14 mouse cellular contexts compared by ENCODE assay signal in the genomic region with DNA sequence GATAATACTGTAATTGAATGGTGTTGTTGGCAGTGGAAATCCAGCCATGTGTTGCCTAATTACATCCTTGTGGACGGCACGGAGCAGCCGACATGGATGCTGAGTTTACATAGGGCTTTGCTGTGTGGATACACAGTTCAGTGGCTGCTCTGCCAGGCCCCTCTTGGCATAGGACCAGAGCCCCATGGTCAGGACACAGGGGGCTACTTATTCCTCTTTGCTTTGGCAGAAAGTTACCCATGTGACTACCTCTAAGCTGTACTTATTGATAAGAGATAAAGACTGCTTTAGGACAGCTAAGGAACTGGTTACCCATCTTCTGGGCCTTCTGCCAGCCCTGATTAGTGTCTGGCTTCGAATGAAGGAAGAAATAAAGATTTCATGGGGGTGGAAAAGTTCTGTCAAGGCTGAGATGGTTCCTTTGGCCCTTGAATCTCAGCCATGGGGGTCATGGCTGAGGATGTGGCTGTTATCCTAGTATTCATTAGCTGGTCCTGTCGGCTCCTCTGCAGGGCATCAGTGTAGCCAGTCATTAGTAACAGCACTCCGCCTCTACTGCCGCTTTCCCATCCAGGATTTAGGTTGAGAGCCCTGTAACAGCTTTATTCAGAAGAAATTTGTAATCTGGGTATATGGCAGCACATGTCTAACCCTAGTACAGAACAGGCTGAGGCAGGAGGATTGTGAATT. TPM values are rescaled to one million over a fixed set of nuclear protein-coding genes. Genes with fewer than 3 reads are reported as not detected.
DNase-seq lines count a peak whose midpoint lies in the region; ATAC-seq lines count a peak whose summit lies in the region.
"Had no signal": no experiment of that assay in that cellular context is flagged by ENCODE, and none has a peak within 500 bp of the region (broad histone marks: within the 10 kb centered on the region; RNA-seq: fewer than 3 reads in every experiment).

No protein-coding gene starts in this region.

- H3K36me3 ChIP-seq in hindbrain, embryonic 15.5 days = no peaks in the 10 kb centered on the region
- H3K36me3 ChIP-seq in hindbrain, embryonic 12.5 days = no peaks in the 10 kb centered on the region
- no peaks in the 10 kb centered on the region for H3K36me3 ChIP-seq in hindbrain, embryonic 16.5 days (ENCODE audit: control insufficient read depth, insufficient read depth, low read length)
- no peaks in the 10 kb centered on the region for H3K36me3 ChIP-seq in neural tube, embryonic 15.5 days
- H3K36me3 ChIP-seq: neural tube, embryonic 12.5 days had no signal

- H3K9me3 ChIP-seq in hindbrain, embryonic 15.5 days = no peaks in the 10 kb centered on the region
- H3K9me3 ChIP-seq in hindbrain, embryonic 12.5 days (replicated peaks) = peaks cover 5% of the 10 kb centered on the region; the same call in 1 of the 2 replicates
- H3K9me3 ChIP-seq in hindbrain, embryonic 16.5 days (ENCODE audit: control insufficient read depth, low read length) = no peaks in the 10 kb centered on the region
- no peaks in the 10 kb centered on the region for H3K9me3 ChIP-seq in neural tube, embryonic 15.5 days (replicated peaks)
- H3K9me3 ChIP-seq: neural tube, embryonic 12.5 days had no signal

- peak; percentile 43 for DNase-seq in ovary, adult 18-20 months (ENCODE audit: low spot score)
- no peak for DNase-seq in ovary, postnatal 10 days (ENCODE audit: low spot score)
- DNase-seq in spleen, adult 12 weeks (ENCODE audit: low spot score) = no peak
- DNase-seq: cerebellum, postnatal 25 days; heart, adult 18-20 months; kidney, postnatal 4 days; lung, postnatal 4 days had no signal

- H3K4me3 ChIP-seq in hindbrain, embryonic 15.5 days = no peak overlapping the region
- H3K4me3 ChIP-seq in hindbrain, embryonic 12.5 days = no peak overlapping the region
- H3K4me3 ChIP-seq in hindbrain, embryonic 16.5 days (ENCODE audit: low read length) = no peak overlapping the region
- no peak overlapping the region for H3K4me3 ChIP-seq in neural tube, embryonic 15.5 days (replicated peaks)
- H3K4me3 ChIP-seq: neural tube, embryonic 12.5 days had no signal

- no peak overlapping the region for H3K9ac ChIP-seq in hindbrain, embryonic 15.5 days
- H3K9ac ChIP-seq in hindbrain, embryonic 12.5 days = no peak overlapping the region
- H3K9ac ChIP-seq in hindbrain, embryonic 16.5 days (ENCODE audit: low read depth, low read length) = no peak overlapping the region
- no peak overlapping the region for H3K9ac ChIP-seq in neural tube, embryonic 15.5 days (replicated peaks)
- H3K9ac ChIP-seq: neural tube, embryonic 12.5 days had no signal

- H3K4me1 ChIP-seq in hindbrain, embryonic 15.5 days (replicated peaks) = no peaks in the 10 kb centered on the region
- no peaks in the 10 kb centered on the region for H3K4me1 ChIP-seq in hindbrain, embryonic 12.5 days
- 0 out of 2 replicates have a peak, but pooled peaks cover 3% of the 10 kb centered on the region for H3K4me1 ChIP-seq in hindbrain, embryonic 16.5 days (ENCODE audit: control insufficient read depth, insufficient read depth, low read depth, low read length)
- H3K4me1 ChIP-seq in neural tube, embryonic 15.5 days = no peaks in the 10 kb centered on the region
- H3K4me1 ChIP-seq: neural tube, embryonic 12.5 days had no signal

- H3K4me2 ChIP-seq in hindbrain, embryonic 15.5 days = no peak overlapping the region
- no peak overlapping the region for H3K4me2 ChIP-seq in hindbrain, embryonic 12.5 days (replicated peaks)
- H3K4me2 ChIP-seq in hindbrain, embryonic 16.5 days (ENCODE audit: low read length) = no peak overlapping the region
- no peak overlapping the region for H3K4me2 ChIP-seq in neural tube, embryonic 15.5 days
- H3K4me2 ChIP-seq: neural tube, embryonic 12.5 days had no signal

- no peaks in the 10 kb centered on the region for H3K27me3 ChIP-seq in hindbrain, embryonic 15.5 days
- no peaks in the 10 kb centered on the region for H3K27me3 ChIP-seq in hindbrain, embryonic 12.5 days
- no peaks in the 10 kb centered on the region for H3K27me3 ChIP-seq in hindbrain, embryonic 16.5 days (replicated peaks; ENCODE audit: control insufficient read depth, insufficient read depth, low read length)
- H3K27me3 ChIP-seq in neural tube, embryonic 15.5 days (replicated peaks) = no peaks in the 10 kb centered on the region
- H3K27me3 ChIP-seq: CH12.LX; neural tube, embryonic 12.5 days had no signal

- ATAC-seq in hindbrain, embryonic 15.5 days (ENCODE audit: low FRiP score, low read depth) = peak; percentile 90
- ATAC-seq in hindbrain, embryonic 12.5 days (ENCODE audit: low FRiP score) = no peak
- ATAC-seq in hindbrain, embryonic 16.5 days = peak; percentile 94
- peak; percentile 62; the same call in 1 of the 2 replicates for ATAC-seq in neural tube, embryonic 15.5 days (ENCODE audit: low FRiP score)

- WGBS in hindbrain, embryonic 15.5 days = 67% methylated on average over 7 of the region's 7 CpGs
- WGBS in hindbrain, embryonic 12.5 days = 86% methylated on average over 7 of the region's 7 CpGs
- 58% methylated on average over 7 of the region's 7 CpGs for WGBS in hindbrain, embryonic 16.5 days
- WGBS in neural tube, embryonic 15.5 days = 61% methylated on average over 7 of the region's 7 CpGs

- H3K27ac ChIP-seq in hindbrain, embryonic 15.5 days (replicated peaks) = no peak overlapping the region
- H3K27ac ChIP-seq in hindbrain, embryonic 12.5 days = no peak overlapping the region
- no peak overlapping the region for H3K27ac ChIP-seq in hindbrain, embryonic 16.5 days (ENCODE audit: low read depth, low read length)
- H3K27ac ChIP-seq in neural tube, embryonic 15.5 days (replicated peaks) = no peak overlapping the region
- H3K27ac ChIP-seq: neural tube, embryonic 12.5 days had no signal

RNA-seq across cellular contexts. Expression of gene 5330417H12Rik, which starts 17.8 kb away (rescaled TPM):
- polyA plus RNA-seq in hindbrain, embryonic 15.5 days (2015; fragmentation: Nextera tagmentation; extraction: Ambion mirVana) = not detected in 2 replicates
- not detected in 2 replicates for polyA plus RNA-seq in hindbrain, embryonic 12.5 days (2016; fragmentation: Nextera tagmentation; extraction: Ambion mirVana)
- polyA plus RNA-seq in hindbrain, embryonic 16.5 days (2015; fragmentation: Nextera tagmentation; extraction: Ambion mirVana) = not detected in 2 replicates
- polyA plus RNA-seq in neural tube, embryonic 15.5 days (2015; fragmentation: Nextera tagmentation; extraction: Ambion mirVana) = not detected in 2 replicates
- polyA plus RNA-seq: limb, embryonic 11.5 days; neural tube, embryonic 12.5 days had no signal

RNA-seq across cellular contexts. Expression of gene Ppfibp2, which starts 47.7 kb away (rescaled TPM):
- 2.5 and 2.8 TPM in 2 replicates for polyA plus RNA-seq in hindbrain, embryonic 15.5 days (2015; fragmentation: Nextera tagmentation; extraction: Ambion mirVana)
- 5.3 and 8.2 TPM in 2 replicates for polyA plus RNA-seq in hindbrain, embryonic 12.5 days (2016; fragmentation: Nextera tagmentation; extraction: Ambion mirVana)
- polyA plus RNA-seq in hindbrain, embryonic 16.5 days (2015; fragmentation: Nextera tagmentation; extraction: Ambion mirVana) = 3.4 and 3.6 TPM in 2 replicates
- 2.5 and 3.6 TPM in 2 replicates for polyA plus RNA-seq in neural tube, embryonic 15.5 days (2015; fragmentation: Nextera tagmentation; extraction: Ambion mirVana)
